Mouse (Mus musculus): ENCODE results near the gene Grpel1.

Gene Grpel1

GRCm38 (mm10) chr5:36462810-36463209 lies 2.0 kb upstream of the Grpel1 start:
- DNase-seq = peak; percentile 94

GRCm38 (mm10) chr5:36463391-36463790 lies 1.4 kb upstream of the Grpel1 start:
- DNase-seq = no peak

- no peak for DNase-seq
Measured at GRCm38 (mm10) chr5:36465889-36466288, 1.1 kb downstream of the Grpel1 start.

GRCm38 (mm10) chr5:36471206-36471605 lies 6.4 kb downstream of the Grpel1 start:
- no peak for DNase-seq

DNA sequence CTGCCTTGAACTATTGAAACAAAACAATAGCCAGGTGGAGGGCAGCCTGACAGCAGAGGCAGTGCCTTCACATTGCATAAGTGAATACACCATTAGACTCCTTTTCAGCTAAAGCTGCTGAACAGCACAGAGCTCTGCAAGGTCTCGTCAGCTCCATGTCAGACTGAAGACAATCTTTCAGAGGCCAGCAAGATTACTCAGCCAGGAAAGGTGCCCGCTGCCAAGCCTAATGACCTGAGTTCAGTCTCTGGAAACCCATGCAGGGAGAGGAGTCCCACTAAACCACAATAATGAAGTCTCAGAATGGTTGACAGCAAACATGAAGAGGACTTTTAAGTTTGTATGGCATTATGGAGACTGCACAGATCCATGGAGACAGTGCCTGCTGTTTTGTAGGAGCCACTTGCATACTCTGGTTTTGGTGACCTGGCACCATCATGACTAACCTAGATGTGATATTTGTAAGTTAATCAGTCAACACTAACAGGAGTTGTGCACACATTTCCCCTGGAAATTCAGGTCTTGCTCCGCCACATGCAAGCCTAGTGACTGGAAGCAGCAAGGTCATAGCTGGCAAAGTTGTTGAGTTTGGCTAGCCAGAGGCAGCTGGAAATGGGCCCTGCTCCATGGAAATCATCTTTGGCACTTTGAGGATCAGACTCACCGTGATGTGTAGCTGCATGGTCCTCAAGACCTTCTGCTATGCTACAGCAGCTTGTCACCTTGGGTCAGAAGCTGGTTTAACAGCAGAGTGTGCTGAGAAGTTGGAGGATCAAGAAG lies 8.3 kb downstream of the Grpel1 start:
- no peak for DNase-seq

DNA sequence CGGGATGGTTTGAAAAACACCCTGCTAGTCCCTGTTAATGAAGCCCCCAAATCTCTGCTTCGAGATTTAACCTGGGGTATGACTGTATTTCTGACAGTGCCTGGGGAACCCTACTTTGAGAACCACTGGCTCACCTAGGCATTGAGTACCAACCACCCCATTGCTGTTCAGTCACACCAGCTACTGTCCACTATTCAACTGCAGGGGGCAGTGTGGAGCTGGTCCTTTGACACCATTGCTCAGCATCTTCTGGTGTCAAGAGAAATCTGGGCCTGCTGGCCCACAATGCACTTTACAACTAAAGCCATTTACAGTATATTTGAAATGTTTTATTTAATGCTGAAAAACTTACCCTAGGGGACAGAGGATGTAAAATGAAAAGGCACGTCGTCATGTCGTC lies 9.5 kb downstream of the Grpel1 start:
- peak; percentile 84 for DNase-seq

DNA sequence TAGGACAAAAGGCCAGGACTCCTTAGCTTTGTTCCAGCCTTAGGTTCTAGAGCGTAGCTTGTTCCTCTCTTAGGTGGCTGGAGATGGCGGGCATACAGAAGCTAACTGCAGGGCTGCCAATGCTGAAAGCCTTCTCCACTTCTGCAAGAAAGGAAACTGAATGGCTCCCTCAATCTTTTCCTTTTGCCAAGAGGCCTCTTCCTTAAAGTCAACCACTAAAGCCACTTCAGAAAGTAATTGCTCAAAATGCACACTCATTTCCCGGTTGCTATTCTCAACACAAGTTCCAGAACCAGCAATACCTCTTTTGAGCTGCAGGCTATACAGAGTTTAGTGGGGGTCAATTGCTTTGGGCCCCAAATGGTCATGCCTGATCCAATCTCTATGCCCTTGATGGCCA lies 12.7 kb downstream of the Grpel1 start:
- no peak for DNase-seq

DNA sequence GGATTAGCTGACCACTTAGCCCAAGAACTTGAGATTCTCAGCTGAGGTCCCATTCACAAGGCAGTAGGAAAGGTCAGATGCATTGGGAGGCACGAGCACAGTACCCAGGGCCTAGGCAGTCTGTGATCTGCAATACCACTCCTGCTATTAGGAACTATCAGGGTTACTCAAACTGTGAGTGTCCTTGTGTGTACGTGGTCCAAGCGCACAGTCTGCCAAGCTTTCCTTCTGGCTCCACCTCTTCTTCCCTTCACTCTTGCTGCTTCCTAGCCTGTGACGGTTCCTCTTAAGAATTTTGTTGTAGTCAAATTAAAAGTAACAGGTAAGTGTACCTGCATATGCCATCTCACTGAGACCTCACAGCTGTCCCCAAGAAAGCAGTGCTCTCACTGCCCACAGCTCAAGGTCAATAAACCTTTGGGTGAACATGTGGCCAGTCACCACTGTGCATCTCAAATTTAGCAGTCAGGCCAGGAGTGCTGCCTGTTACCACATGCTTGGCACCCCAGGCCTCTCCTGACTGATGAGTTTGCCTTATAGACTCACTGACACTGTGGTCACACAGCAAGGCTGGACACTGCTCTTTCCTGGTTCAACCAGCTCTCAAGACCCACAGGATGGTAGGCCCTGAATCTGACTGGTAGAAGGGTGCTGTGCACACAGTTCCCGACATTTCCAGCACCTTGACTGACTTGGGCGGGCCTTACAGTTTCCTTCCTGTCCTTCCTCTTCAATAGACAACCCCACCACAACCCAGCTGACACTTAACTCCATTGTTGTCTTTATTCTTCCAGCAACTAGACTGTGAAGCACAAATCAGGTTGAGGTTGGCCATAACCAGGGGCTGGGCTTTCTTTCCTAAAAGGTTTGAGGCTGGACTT lies 14.0 kb downstream of the Grpel1 start:
- no peak for DNase-seq

DNA sequence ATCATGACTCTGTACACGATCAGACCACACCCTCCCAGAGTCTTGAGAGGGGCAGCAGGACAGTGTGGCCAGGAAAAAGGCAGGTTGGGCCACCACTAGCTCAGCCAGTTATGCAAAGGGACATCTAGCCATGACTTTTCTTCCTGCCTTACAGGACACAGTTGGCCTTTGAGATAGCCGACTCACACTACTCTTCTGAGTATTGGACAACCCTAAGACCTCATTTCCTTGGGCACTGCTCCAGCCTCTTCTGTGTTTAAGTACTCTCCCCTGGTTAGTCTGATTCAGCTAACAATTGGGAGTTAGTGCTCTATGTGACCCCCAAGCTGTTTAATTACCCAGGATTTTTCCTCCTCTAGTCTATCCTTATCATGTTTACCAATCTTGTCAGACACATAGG lies 14.9 kb downstream of the Grpel1 start:
- no peak for DNase-seq

DNA sequence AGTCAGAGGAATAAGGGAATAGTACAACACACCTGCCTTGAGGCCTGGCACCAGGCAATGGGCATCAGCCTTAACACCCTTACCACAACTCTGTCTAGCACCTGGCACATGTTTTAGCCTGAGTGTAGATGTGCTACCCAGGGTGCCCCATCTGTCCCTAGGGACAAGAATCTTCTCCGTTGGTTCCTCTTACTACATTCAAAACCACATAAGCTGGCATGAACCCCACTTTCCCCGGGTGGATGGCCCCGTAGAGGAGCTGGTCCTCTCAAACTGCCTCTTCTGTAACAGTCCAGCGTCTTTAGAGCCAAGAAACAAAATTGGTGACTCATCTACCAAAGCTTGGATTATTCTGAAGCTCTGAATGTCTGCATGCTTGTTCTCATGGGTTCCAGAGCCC lies 15.6 kb downstream of the Grpel1 start:
- no peak for DNase-seq

- DNase-seq = no peak
Measured at GRCm38 (mm10) chr5:36481114-36481513, 16.3 kb downstream of the Grpel1 start.

GRCm38 (mm10) chr5:36483203-36484101 lies 18.7 kb downstream of the Grpel1 start:
- peak; percentile 76 for DNase-seq

DNA sequence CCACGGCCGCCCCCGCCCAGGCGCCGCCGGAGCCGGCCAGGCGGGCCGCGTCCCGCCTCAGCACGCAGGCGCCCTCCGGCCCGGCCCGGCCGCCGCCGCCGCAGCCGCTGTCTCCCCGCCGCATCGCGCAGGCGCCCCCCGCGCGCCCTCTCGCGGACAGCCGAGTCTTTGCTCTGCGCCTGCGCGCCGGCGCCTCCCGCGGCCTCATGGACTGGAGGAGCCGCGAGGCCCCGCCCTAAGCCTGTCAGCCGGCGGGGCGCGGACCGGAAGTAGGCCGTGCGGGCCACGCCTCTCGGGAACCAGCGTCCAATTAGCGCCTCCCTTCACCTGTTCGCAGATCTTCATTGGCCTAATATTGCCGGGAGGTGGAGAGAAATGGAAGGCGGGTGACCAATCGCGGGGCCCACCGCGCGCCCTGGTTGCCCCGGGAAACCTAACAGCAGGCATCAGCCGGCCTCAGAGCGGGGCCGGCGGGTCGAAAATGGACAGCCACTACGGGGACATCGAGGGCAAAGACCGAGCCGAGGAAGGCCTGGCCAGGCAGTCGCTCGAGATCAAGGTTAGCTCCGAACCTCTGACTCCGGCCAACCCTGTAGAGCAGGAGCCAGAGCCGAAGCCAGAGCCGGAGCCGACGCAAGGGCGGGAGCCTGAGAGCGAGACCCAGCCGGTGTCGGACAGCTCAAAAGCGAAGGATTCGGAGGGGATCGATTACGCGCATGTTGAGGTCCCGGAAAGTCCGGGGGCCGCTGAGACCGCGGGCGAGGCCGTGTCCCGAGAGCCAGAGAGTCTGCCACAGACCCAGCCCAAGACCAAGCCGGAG lies 19.6 kb downstream of the Grpel1 start, which contains the start of the genes Tada2b and Ccdc96:
Tada2b (minus strand) TSS at position 115 of the 820 bp plus-strand sequence.
Ccdc96 (plus strand) TSS at position 418 of the 820 bp plus-strand sequence.
- peak; percentile 98 for DNase-seq

DNA sequence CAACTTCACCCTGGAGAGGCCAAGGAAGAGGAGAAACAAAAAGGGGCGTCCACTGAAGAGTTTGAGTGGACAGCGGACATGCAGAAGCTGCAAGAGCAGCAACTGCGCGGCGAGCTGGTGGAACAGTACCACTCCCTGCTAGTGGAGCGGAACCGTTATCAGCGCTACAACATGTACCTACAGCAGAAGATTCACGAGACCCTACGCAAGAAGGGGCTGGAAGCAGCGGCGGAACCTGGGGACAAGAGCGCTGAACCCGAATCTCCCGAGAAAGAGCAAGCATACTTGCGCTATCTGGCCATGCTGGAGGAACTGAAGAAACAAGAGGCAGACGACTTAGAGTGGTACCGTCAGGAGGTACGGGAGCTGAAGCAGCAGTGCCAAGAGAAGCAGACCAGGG lies 20.5 kb downstream of the Grpel1 start:
- DNase-seq = no peak

DNA sequence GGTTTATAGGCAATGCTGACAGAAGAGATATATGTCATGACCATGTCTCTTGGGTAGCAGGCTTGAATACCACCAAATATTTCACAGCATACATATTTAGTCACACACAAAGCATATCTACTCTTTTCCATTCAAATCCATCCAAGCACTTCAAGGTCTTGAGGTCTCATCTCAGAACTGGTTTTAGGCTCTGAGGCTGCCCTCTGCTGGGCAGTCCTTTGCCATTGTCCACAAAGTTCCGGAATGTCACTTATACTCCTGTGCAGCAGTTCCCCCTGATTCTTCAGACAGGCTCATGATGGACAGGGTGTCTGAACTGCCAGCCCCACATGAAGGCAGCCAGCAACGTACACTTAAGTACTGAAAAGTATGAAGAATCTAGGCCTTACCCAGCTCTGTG lies 24.4 kb downstream of the Grpel1 start:
- DNase-seq = peak; percentile 59

DNA sequence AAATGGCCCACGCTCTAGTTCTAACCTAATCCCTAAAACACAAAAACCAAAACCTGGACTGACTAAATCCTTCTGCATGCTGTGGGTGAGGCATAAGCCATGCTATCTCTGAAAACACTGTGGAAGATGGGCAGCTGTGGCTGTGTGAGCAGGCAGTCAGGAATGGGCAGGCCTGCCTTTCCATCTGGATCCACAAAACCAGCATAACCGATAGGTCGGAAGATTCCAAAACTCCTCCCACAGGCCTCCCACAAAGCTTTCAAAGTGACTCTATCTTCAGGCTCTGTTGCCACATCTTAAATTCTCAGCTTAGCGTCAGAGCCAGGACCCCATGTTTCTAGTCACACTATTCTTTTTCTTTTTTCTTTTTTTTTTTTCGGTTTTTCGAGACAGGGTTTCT lies 29.1 kb downstream of the Grpel1 start:
- no peak for DNase-seq

DNA sequence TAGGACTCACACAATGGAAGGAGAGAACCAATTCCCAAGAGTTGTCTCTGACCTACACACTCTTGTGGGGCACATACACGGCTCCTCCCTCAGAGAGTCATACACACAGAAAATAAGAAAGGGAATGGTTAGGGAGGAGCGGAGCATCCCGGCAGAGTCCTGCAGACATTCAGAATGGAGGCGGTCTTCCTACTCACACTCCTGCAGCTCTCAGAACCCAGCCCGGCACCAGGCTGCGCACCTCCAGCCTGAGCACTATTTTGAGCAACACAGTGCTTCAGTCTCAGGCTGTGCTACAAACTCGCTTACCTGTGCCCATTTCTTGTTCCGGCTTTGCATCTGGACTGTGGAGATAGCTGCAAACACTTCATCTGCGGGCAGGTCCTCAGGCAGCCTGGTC lies 29.9 kb downstream of the Grpel1 start:
- no peak for DNase-seq

DNA sequence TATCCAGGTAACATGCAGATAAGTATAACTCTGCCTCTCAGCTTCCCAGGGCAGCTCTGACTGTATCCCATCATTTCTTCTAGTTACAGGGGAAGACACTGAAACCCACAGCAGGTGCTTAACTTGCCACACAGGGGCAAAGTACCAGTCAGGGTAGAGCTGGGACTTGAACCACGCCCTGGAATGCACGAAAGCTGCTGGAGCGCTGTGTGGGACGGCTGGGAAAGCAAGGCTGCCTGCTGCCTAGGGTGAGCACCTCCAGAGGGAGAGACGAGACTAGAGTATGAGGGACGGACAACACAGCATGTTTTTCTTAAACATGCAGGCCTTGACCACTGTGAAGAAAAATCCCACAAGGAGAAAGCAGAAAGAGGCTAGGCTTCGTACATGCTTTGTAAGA lies 40.4 kb downstream of the Grpel1 start:
- no peak for DNase-seq

DNA sequence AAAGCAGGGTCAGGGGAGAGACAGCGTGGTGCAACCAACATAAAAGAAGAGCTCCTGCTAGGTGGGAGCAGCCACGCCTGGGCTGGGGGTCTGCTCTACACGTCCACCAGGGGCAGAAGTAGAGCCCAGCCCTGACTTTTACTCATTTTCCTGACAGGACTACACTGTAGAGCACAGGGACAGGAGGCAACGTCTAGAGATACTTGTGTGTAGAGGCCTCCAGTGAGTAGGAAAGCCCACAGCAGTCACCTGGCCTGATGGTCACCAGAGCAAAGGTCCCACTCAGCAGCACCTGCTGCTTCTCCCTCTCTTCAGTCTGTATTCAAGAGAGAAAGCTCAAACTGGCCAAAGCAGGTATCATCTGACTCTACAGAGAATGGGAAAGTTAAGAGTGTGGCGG lies 40.8 kb downstream of the Grpel1 start:
- no peak for DNase-seq

- DNase-seq = no peak
Measured at GRCm38 (mm10) chr5:36508351-36508750, 43.6 kb downstream of the Grpel1 start.

DNA sequence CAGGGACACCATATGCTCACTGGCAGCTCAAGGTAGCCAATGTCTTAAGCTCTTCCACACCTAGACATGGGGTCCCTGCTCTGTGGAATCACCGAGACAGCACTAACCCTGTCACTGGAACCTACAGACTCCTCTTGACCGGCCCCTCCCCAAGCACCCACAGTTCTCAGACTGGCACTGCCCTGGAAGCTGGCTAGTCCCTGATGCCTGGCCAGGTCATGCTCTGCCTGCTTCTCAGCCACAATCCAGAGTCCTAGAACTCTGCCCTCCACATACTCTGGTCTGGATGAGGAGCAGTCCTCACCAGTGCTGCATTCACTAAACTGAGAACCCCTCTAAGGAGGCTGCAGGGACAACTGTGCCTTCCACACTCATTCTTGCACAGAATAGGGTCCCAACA lies 46.2 kb downstream of the Grpel1 start:
- DNase-seq = no peak

DNA sequence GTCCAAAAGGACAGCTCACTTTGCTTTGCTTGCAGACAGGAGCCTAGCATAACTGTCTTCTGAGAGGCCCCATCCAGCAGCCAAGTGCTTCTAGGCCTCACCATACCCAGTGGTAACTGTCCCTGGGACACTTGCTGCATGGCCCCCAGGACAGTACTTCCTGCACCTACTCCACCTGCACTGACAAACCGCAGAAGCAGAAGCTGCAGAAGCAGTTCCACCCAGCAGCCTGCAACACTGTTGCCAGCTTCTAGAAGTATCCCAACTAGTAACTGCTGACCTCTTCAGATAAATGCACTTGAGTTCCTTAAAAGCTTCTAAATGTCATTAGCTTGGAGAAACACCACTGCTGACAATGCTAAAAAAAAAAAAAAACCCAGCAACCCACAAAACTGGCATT lies 50.3 kb downstream of the Grpel1 start:
- peak; percentile 23 for DNase-seq
